Mouse (Mus musculus) C2C12 (cell line): ENCODE data around the gene Ropn1l.

Source experiments
- CTCF ChIP-seq: IDR thresholded peaks from one replicate; pipeline ENCODE4 v1.5.1; 2011; ENCODE audit not compliant: control insufficient read depth, insufficient read depth, insufficient read length
- MAX ChIP-seq: IDR thresholded peaks from one replicate; pipeline ENCODE4 v1.6.1; 2011; ENCODE audit warnings: mild to moderate bottlenecking, control low read depth
- MYOG ChIP-seq: IDR thresholded peaks from one replicate; pipeline ENCODE4 v1.6.1; 2011; ENCODE audit not compliant: control insufficient read depth, insufficient read length; ENCODE audit errors: extremely low read depth

GRCm38 (mm10) chr15:31456381-31456780 lies 2.8 kb upstream of the Ropn1l start:
- no peak for TF ChIP-seq MAX
- no peak for TF ChIP-seq CTCF
- no peak for TF ChIP-seq MYOG
